Mouse (Mus musculus) hindbrain, embryonic 11.5 days (tissue): ENCODE measurements at regions not wholly inside any gene's neighbourhood (a gene's known extent, or its start where the extent isn't known, plus 50 kb on each side); places are given as distances from the start of the nearest gene placed in this dataset.
"Not testable (repeated sequence)": the region's sequence is repeated elsewhere in the genome, so short reads cannot be mapped to it uniquely, and the experiment has no call there.

ENCODE experiments used
- ATAC-seq: fragments of 200-750 bp; cut with Nextera tagmentation; 2 replicates; pipeline ENCODE4 v1.8.0; 2017; ENCODE audit warnings: mild to moderate bottlenecking, moderate TSS enrichment, moderate library complexity; ENCODE audit not compliant: low FRiP score
- DNase-seq: peaks from one replicate; pipeline ENCODE4 v3.0.0-alpha.2; 2015; ENCODE audit warnings: low spot score
- H3K27ac ChIP-seq: fragments of 300-500 bp; sonication (generic); 2 replicates; pipeline ENCODE4 v1.5.1; 2014; ENCODE audit warnings: mild to moderate bottlenecking, low read depth, low read length
- H3K27me3 ChIP-seq: fragments of 300-500 bp; sonication (generic); 2 replicates; pipeline ENCODE4 v1.6.1; 2014; ENCODE audit warnings: mild to moderate bottlenecking, low read length, moderate library complexity, mixed read lengths; ENCODE audit not compliant: control insufficient read depth, insufficient read depth
- H3K36me3 ChIP-seq: fragments of 300-500 bp; sonication (generic); 2 replicates; pipeline ENCODE4 v1.6.1; 2014; ENCODE audit warnings: mild to moderate bottlenecking, low read length, moderate library complexity, mixed read lengths; ENCODE audit not compliant: control insufficient read depth, insufficient read depth
- H3K4me1 ChIP-seq: fragments of 300-500 bp; sonication (generic); replicated peaks from 2 replicates; pipeline ENCODE4 v1.6.1; 2014; ENCODE audit warnings: low read length, mixed read lengths; ENCODE audit not compliant: control insufficient read depth, insufficient read depth
- H3K4me2 ChIP-seq: fragments of 300-500 bp; sonication (generic); replicated peaks from 2 replicates; pipeline ENCODE4 v1.6.1; 2014; ENCODE audit warnings: mild to moderate bottlenecking, low read depth, low read length
- H3K4me3 ChIP-seq: fragments of 300-500 bp; sonication (generic); 2 replicates; pipeline ENCODE4 v1.5.1; 2014; ENCODE audit warnings: low read depth, low read length
- H3K9ac ChIP-seq: fragments of 300-500 bp; sonication (generic); 2 replicates; pipeline ENCODE4 v1.6.1; 2014; ENCODE audit warnings: low read depth, low read length
- H3K9me3 ChIP-seq: fragments of 300-500 bp; sonication (generic); 2 replicates; pipeline ENCODE4 v1.6.1; 2016; ENCODE audit warnings: low read length; ENCODE audit not compliant: control insufficient read depth
- WGBS: fragments of 180-500 bp; shearing (Covaris S2); extraction: QIAGEN DNeasy Blood & Tissue Kit; methylation state at CpG from one replicate; pipeline ENCODE4 v1.1.7; 2014; 5-methylcytosine and 5-hydroxymethylcytosine counted together

- Histone ChIP-seq H3K36me3 (no peaks in the 10 kb centered on the region), H3K27ac (no peak overlapping the region), H3K4me1 (no peaks in the 10 kb centered on the region), H3K4me2 (no peak overlapping the region), H3K27me3 (no peaks in the 10 kb centered on the region), H3K4me3 (no peak overlapping the region), H3K9me3 (no peaks in the 10 kb centered on the region), H3K9ac (no peak overlapping the region)
- WGBS = 91% methylated on average over 9 of the region's 9 CpGs
- no peak for DNase-seq
- ATAC-seq = no peak
These were observed 66.9 kb downstream of the Twistnb start for GRCm38 (mm10) chr12:33496306-33496705.

- Histone ChIP-seq H3K4me2 (no peak overlapping the region), H3K27me3 (no peaks in the 10 kb centered on the region), H3K27ac (no peak overlapping the region), H3K36me3 (no peaks in the 10 kb centered on the region), H3K9me3 (no peaks in the 10 kb centered on the region), H3K4me3 (no peak overlapping the region), H3K4me1 (no peaks in the 10 kb centered on the region), H3K9ac (no peak overlapping the region)
- ATAC-seq (no peak), DNase-seq (no peak)
- 78% methylated on average over 11 of the region's 11 CpGs for WGBS
These were observed 68.0 kb downstream of the Twistnb start for GRCm38 (mm10) chr12:33497319-33497892.

- no peak overlapping the region for H3K9ac ChIP-seq
- WGBS = 92% methylated on average over 7 of the region's 7 CpGs
- no peaks in the 10 kb centered on the region for H3K27me3 ChIP-seq
- H3K4me1 ChIP-seq = no peaks in the 10 kb centered on the region
- H3K9me3 ChIP-seq = no peaks in the 10 kb centered on the region
- H3K4me2 ChIP-seq = no peak overlapping the region
- peak; percentile 25 for DNase-seq
- no peak overlapping the region for H3K4me3 ChIP-seq
- H3K27ac ChIP-seq = no peak overlapping the region
- no peaks in the 10 kb centered on the region for H3K36me3 ChIP-seq
- ATAC-seq = no peak
These were observed 112.1 kb downstream of the Twistnb start for GRCm38 (mm10) chr12:33541566-33541965.

- H3K27ac ChIP-seq, ATAC-seq, H3K9ac ChIP-seq, H3K9me3 ChIP-seq, H3K36me3 ChIP-seq, DNase-seq, H3K4me3 ChIP-seq, H3K4me1 ChIP-seq, H3K27me3 ChIP-seq, H3K4me2 ChIP-seq: not testable (repeated sequence)
- WGBS = 55% methylated on average over 7 of the region's 7 CpGs
These were observed 122.2 kb downstream of the Twistnb start for GRCm38 (mm10) chr12:33551660-33552059.

GRCm38 (mm10) chr12:33552231-33552630, 122.8 kb downstream of the Twistnb start:
- Histone ChIP-seq H3K9me3 (no peaks in the 10 kb centered on the region), H3K27me3 (no peaks in the 10 kb centered on the region), H3K4me3 (no peak overlapping the region), H3K9ac (no peak overlapping the region), H3K4me1 (no peaks in the 10 kb centered on the region), H3K27ac (no peak overlapping the region), H3K4me2 (no peak overlapping the region), H3K36me3 (no peaks in the 10 kb centered on the region)
- no peak for DNase-seq
- no peak for ATAC-seq
- WGBS = 97% methylated on average over 3 of the region's 3 CpGs

GRCm38 (mm10) chr12:33552651-33553050, 123.2 kb downstream of the Twistnb start:
- no peaks in the 10 kb centered on the region for H3K9me3 ChIP-seq
- H3K4me3 ChIP-seq = no peak overlapping the region
- H3K27me3 ChIP-seq = no peaks in the 10 kb centered on the region
- no peak overlapping the region for H3K9ac ChIP-seq
- WGBS = 95% methylated on average over 5 of the region's 5 CpGs
- no peak overlapping the region for H3K27ac ChIP-seq
- H3K4me1 ChIP-seq = no peaks in the 10 kb centered on the region
- ATAC-seq = no peak
- no peak for DNase-seq
- H3K36me3 ChIP-seq = no peaks in the 10 kb centered on the region
- no peak overlapping the region for H3K4me2 ChIP-seq

GRCm38 (mm10) chr12:33553731-33554130, 124.3 kb downstream of the Twistnb start:
- Histone ChIP-seq H3K9me3 (no peaks in the 10 kb centered on the region), H3K27me3 (no peaks in the 10 kb centered on the region), H3K4me1 (no peaks in the 10 kb centered on the region), H3K36me3 (no peaks in the 10 kb centered on the region), H3K27ac (no peak overlapping the region), H3K4me3 (no peak overlapping the region), H3K4me2 (no peak overlapping the region), H3K9ac (no peak overlapping the region)
- ATAC-seq (peak; percentile 64; the same call in 1 of the 2 replicates), DNase-seq (peak; percentile 19)
- 15% methylated on average over 4 of the region's 4 CpGs for WGBS

GRCm38 (mm10) chr12:33561141-33561540, 131.7 kb downstream of the Twistnb start:
- H3K9me3 ChIP-seq = no peaks in the 10 kb centered on the region
- no peak overlapping the region for H3K9ac ChIP-seq
- H3K4me3 ChIP-seq = no peak overlapping the region
- H3K4me2 ChIP-seq = no peak overlapping the region
- WGBS = 59% methylated on average over 7 of the region's 7 CpGs
- no peak overlapping the region for H3K27ac ChIP-seq
- no peaks in the 10 kb centered on the region for H3K27me3 ChIP-seq
- H3K36me3 ChIP-seq = no peaks in the 10 kb centered on the region
- ATAC-seq (no peak), DNase-seq (no peak)
- H3K4me1 ChIP-seq = no peaks in the 10 kb centered on the region

GRCm38 (mm10) chr12:33577877-33578428, 148.5 kb downstream of the Twistnb start:
- WGBS = 72% methylated on average over 6 of the region's 6 CpGs
- Histone ChIP-seq H3K36me3 (no peaks in the 10 kb centered on the region), H3K27ac (no peak overlapping the region), H3K9ac (no peak overlapping the region), H3K27me3 (no peaks in the 10 kb centered on the region), H3K4me1 (no peaks in the 10 kb centered on the region), H3K9me3 (no peaks in the 10 kb centered on the region), H3K4me3 (no peak overlapping the region), H3K4me2 (no peak overlapping the region)
- DNase-seq = no peak
- no peak for ATAC-seq
